Mouse (Mus musculus) lung, embryonic 14.5 days (tissue): Measurements from ENCODE around the gene Slc8b1. TPM values are rescaled to one million over a fixed set of nuclear protein-coding genes. Genes with fewer than 3 reads are reported as not detected.

ENCODE experiments used
- ATAC-seq: fragments of 200-750 bp; cut with Nextera tagmentation; 2 replicates; pipeline ENCODE4 v1.8.0; 2017; ENCODE audit warnings: mild to moderate bottlenecking, moderate TSS enrichment, moderate library complexity; ENCODE audit not compliant: insufficient read depth
- DNase-seq: peaks from one replicate; pipeline ENCODE4 v3.0.0-alpha.2; 2015
- H3K27ac ChIP-seq: fragments of 300-500 bp; sonication (generic); 2 replicates; pipeline ENCODE4 v1.5.1; 2014; ENCODE audit warnings: low read depth, mild to moderate bottlenecking, moderate library complexity
- H3K27me3 ChIP-seq: fragments of 300-500 bp; sonication (generic); 2 replicates; pipeline ENCODE4 v1.6.1; 2014; ENCODE audit warnings: low read length, control low read depth; ENCODE audit not compliant: insufficient read depth
- H3K36me3 ChIP-seq: fragments of 300-500 bp; sonication (generic); 2 replicates; pipeline ENCODE4 v1.6.1; 2014; ENCODE audit warnings: control low read depth; ENCODE audit not compliant: insufficient read depth
- H3K4me1 ChIP-seq: fragments of 300-500 bp; sonication (generic); 2 replicates; pipeline ENCODE4 v1.6.1; 2014; ENCODE audit warnings: antibody characterized with exemption, control low read depth; ENCODE audit not compliant: insufficient read depth
- H3K4me2 ChIP-seq: fragments of 300-500 bp; sonication (generic); 2 replicates; pipeline ENCODE4 v1.6.1; 2014; ENCODE audit warnings: mild to moderate bottlenecking
- H3K4me3 ChIP-seq: fragments of 300-500 bp; sonication (generic); 2 replicates; pipeline ENCODE4 v1.5.1; 2014; ENCODE audit warnings: low read depth, low read length
- H3K9ac ChIP-seq: fragments of 300-500 bp; sonication (generic); 2 replicates; pipeline ENCODE4 v1.6.1; 2014
- H3K9me3 ChIP-seq: fragments of 300-500 bp; sonication (generic); 2 replicates; pipeline ENCODE4 v1.6.1; 2016; ENCODE audit warnings: low read depth, low read length, control low read depth
- CTCF ChIP-seq: IDR thresholded peaks from 2 replicates; pipeline ENCODE4 v1.5.1; 2016; ENCODE audit warnings: antibody characterized with exemption, low read depth
- WGBS: fragments of 180-500 bp; shearing (Covaris S2); extraction: QIAGEN DNeasy Blood & Tissue Kit; methylation state at CpG from one replicate; pipeline ENCODE4 v1.1.7; 2014; 5-methylcytosine and 5-hydroxymethylcytosine counted together
- polyA plus RNA-seq: library from polyadenylated mRNA; unstranded; fragments of >200 nt; fragmentation: Nextera tagmentation; extraction: Ambion mirVana; gene quantifications from 2 replicates; pipeline ENCODE4 v1.2.1, GENCODE M21; 2014

Gene Slc8b1
- polyA plus RNA-seq, 1 experiment from 2014 or later: 3.6 TPM

GRCm38 (mm10) chr5:120479538-120479937 is 31.4 kb upstream of the Slc8b1 start:
- no peak for DNase-seq
- ATAC-seq: no peak
- 58% methylated on average over 4 of the region's 4 CpGs for WGBS
- no peaks in the 10 kb centered on the region for H3K4me1 ChIP-seq
- no peak for TF ChIP-seq CTCF
- H3K36me3 ChIP-seq: 0 out of 2 replicates have a peak, but pooled peaks cover 4% of the 10 kb centered on the region
- no peaks in the 10 kb centered on the region for H3K9me3 ChIP-seq
- no peak overlapping the region for H3K27ac ChIP-seq
- no peak overlapping the region for H3K9ac ChIP-seq
- no peak overlapping the region for H3K4me3 ChIP-seq
- no peaks in the 10 kb centered on the region for H3K27me3 ChIP-seq
- H3K4me2 ChIP-seq: no peak overlapping the region

- Histone ChIP-seq H3K4me3 (no peak overlapping the region), H3K27ac (no peak overlapping the region), H3K9ac (no peak overlapping the region), H3K4me2 (no peak overlapping the region), H3K4me1 (no peaks in the 10 kb centered on the region), H3K9me3 (no peaks in the 10 kb centered on the region), H3K36me3 (peaks cover 21% of the 10 kb centered on the region), H3K27me3 (no peaks in the 10 kb centered on the region)
- ATAC-seq (no peak), DNase-seq (no peak)
- 64% methylated on average over 9 of the region's 9 CpGs for WGBS
- no peak for TF ChIP-seq CTCF
These were observed 29.8 kb upstream of the Slc8b1 start for GRCm38 (mm10) chr5:120481205-120481604.

- H3K9me3 ChIP-seq: no peaks in the 10 kb centered on the region
- DNase-seq (no peak), ATAC-seq (peak; percentile 28; the same call in 1 of the 2 replicates)
- no peak overlapping the region for H3K4me3 ChIP-seq
- WGBS: 75% methylated on average over 19 of the region's 19 CpGs
- H3K36me3 ChIP-seq: peaks cover 41% of the 10 kb centered on the region
- H3K9ac ChIP-seq: no peak overlapping the region
- TF ChIP-seq CTCF: no peak
- no peak overlapping the region for H3K27ac ChIP-seq
- no peaks in the 10 kb centered on the region for H3K27me3 ChIP-seq
- H3K4me1 ChIP-seq: no peaks in the 10 kb centered on the region
- H3K4me2 ChIP-seq: no peak overlapping the region
These were observed 27.6 kb upstream of the Slc8b1 start for GRCm38 (mm10) chr5:120483399-120483798.

GRCm38 (mm10) chr5:120487844-120488243 is 23.1 kb upstream of the Slc8b1 start:
- no peak overlapping the region for H3K4me3 ChIP-seq
- no peak for DNase-seq
- WGBS: 73% methylated on average over 8 of the region's 8 CpGs
- no peak for ATAC-seq
- peaks cover 52% of the 10 kb centered on the region for H3K36me3 ChIP-seq
- H3K27ac ChIP-seq: no peak overlapping the region
- H3K4me2 ChIP-seq: no peak overlapping the region
- no peak overlapping the region for H3K9ac ChIP-seq
- H3K9me3 ChIP-seq: no peaks in the 10 kb centered on the region
- no peak for TF ChIP-seq CTCF
- H3K4me1 ChIP-seq: no peaks in the 10 kb centered on the region
- H3K27me3 ChIP-seq: no peaks in the 10 kb centered on the region

DNA sequence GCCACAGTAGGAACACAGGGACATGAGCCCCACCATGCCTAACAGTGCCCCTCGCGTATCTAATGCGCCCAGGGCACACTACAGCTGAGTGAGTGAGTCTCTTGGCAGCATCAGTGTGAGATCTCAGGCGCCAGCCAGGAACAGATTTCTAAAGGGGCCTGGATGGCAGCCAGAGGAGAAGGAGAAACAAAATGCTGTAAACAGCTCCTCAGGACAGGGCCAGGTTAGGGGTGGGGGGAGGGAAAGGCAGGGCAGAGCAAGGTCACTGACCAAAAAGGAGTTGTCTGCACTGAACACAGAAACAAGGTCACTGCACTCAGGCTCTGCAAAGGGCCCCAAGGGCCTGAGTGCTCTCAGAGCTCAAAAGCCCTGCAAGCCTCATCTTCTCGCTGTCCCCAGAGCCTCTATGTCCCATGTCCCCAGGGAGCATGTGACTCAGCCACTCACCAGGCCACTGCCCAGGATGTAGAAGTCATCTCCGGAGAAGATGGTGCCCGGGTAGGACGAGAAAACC is 20.2 kb upstream of the Slc8b1 start:
- H3K4me1 ChIP-seq: no peaks in the 10 kb centered on the region
- no peak for ATAC-seq
- H3K9me3 ChIP-seq: no peaks in the 10 kb centered on the region
- no peak for DNase-seq
- no peak overlapping the region for H3K4me2 ChIP-seq
- no peak overlapping the region for H3K9ac ChIP-seq
- TF ChIP-seq CTCF: no peak
- no peak overlapping the region for H3K27ac ChIP-seq
- no peak overlapping the region for H3K4me3 ChIP-seq
- H3K36me3 ChIP-seq: peaks cover 51% of the 10 kb centered on the region
- H3K27me3 ChIP-seq: no peaks in the 10 kb centered on the region
- 73% methylated on average over 8 of the region's 8 CpGs for WGBS

DNA sequence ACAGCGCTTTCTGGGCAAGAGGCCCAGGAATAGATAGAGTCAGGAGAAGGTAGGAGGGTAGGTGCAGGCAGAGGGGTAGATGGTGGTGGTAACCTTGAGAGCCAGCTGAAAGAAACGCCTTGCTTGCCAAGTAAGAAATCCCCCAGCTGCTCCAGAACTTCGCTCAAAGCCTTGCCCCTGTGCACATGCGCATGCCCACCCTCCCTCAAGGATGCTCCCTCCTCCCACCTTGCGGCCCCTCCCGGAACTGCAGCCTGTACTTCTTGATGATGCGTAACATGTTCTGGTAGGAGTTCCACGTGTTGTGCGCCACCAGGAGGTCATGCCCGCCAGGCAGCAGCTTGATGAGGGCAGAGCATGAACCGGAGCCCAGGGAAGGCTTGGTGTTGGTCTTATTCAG is 18.5 kb upstream of the Slc8b1 start:
- Histone ChIP-seq H3K27me3 (no peaks in the 10 kb centered on the region), H3K4me2 (no peak overlapping the region), H3K9ac (no peak overlapping the region), H3K9me3 (no peaks in the 10 kb centered on the region), H3K4me3 (no peak overlapping the region), H3K27ac (no peak overlapping the region), H3K36me3 (peaks cover 34% of the 10 kb centered on the region; the same call in 1 of the 2 replicates), H3K4me1 (no peaks in the 10 kb centered on the region)
- 58% methylated on average over 11 of the region's 11 CpGs for WGBS
- peak; percentile 55 for DNase-seq
- peak; percentile 69 for TF ChIP-seq CTCF
- ATAC-seq: no peak

DNA sequence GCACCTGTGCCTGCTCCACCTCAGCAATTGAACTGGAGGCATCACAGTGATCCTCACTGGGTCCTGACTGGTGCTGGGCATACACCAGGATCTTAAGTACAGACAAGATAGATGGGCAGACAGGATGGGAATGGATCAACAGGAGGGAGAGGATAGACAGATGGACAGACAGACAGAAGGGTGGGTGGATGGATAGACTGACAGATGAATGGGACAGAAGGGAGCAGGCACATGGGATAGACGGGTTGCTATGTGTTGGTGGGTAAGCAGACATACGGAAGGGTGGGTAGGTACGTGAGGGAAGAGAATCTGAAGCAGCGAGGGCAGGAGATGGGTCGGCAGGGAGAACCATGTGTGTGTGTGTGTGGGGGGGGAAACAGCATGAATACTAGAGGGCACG is 17.5 kb upstream of the Slc8b1 start:
- Histone ChIP-seq H3K36me3 (peaks cover 25% of the 10 kb centered on the region; the same call in 1 of the 2 replicates), H3K9ac (no peak overlapping the region), H3K4me3 (no peak overlapping the region), H3K27me3 (no peaks in the 10 kb centered on the region), H3K4me1 (no peaks in the 10 kb centered on the region), H3K9me3 (no peaks in the 10 kb centered on the region), H3K27ac (no peak overlapping the region), H3K4me2 (no peak overlapping the region)
- TF ChIP-seq CTCF: no peak
- ATAC-seq (no peak), DNase-seq (no peak)
- WGBS: 91% methylated on average over 6 of the region's 6 CpGs

DNA sequence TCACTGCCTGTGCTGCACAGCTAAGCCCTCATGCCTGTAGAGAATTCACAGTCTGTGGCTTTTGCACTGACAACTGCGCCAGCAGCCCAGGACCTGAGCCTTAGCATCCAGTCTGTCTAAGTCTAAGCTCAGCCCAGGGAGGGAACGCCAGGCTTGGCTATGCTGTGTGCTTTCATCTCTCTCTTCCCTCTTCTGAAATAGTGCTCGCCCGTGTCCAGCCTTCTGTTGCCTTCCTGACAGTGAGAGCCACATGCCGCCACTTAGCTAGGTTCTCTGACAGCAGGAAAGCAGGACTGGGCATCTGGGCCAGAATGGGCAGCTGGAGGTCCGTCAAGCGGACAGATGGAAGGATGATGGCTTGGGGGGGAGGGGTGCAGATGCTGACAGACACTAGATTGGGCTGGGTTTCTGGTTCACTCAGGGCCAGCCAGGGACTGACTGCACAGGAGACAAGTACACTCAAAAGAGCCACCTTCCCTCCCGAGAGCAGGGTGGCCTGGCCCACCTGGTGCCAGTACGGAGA is 17.0 kb upstream of the Slc8b1 start:
- Histone ChIP-seq H3K36me3 (peaks cover 20% of the 10 kb centered on the region; the same call in 1 of the 2 replicates), H3K4me1 (no peaks in the 10 kb centered on the region), H3K9me3 (no peaks in the 10 kb centered on the region), H3K27ac (no peak overlapping the region), H3K9ac (no peak overlapping the region), H3K27me3 (no peaks in the 10 kb centered on the region), H3K4me3 (no peak overlapping the region), H3K4me2 (no peak overlapping the region)
- 85% methylated on average over 9 of the region's 9 CpGs for WGBS
- ATAC-seq (no peak), DNase-seq (no peak)
- TF ChIP-seq CTCF: no peak
